Mouse (Mus musculus) megakaryocyte, embryonic 14.5 days (primary cell): Measurements from ENCODE around the gene Hist2h2ac.

Source experiments
- FLI1 ChIP-seq: IDR thresholded peaks from 2 replicates; pipeline ENCODE4 v1.6.1; 2012; ENCODE audit warnings: low read length, inconsistent platforms, mixed read lengths
- GATA1 ChIP-seq: IDR thresholded peaks from 3 replicates; pipeline ENCODE4 v1.6.1; 2012; ENCODE audit warnings: mixed read lengths, low read length, inconsistent platforms, borderline replicate concordance

- TF ChIP-seq GATA1 (no peak), FLI1 (no peak)
These were observed 16.7 kb upstream of the Hist2h2ac start for GRCm38 (mm10) chr3:96237335-96237903.
